Mouse (Mus musculus): ENCODE measurements at regions not wholly inside any gene's neighbourhood (a gene's known extent, or its start where the extent isn't known, plus 50 kb on each side); places are given as distances from the start of the nearest gene placed in this dataset.

GRCm38 (mm10) chr10:125773541-125773940, 192.4 kb upstream of the Lrig3 start:
- H3K27ac ChIP-seq (ENCODE audit: insufficient read depth, low read depth, low read length), result no peak overlapping the region
- 86% methylated on average over 7 of the region's 7 CpGs for whole genome bisulfite sequencing
- H3K27me3 ChIP-seq (ENCODE audit: control insufficient read depth, insufficient read depth, low read length), result no peaks in the 10 kb centered on the region
- TF ChIP-seq CTCF (IDR thresholded peaks at IDR 0.05; ENCODE audit: extremely low read depth, insufficient read length, insufficient replicate concordance, low read depth, low read length) (no peak), POLR2A (IDR thresholded peaks at IDR 0.05; ENCODE audit: low read depth, low read length) (no peak)
- H3K4me1 ChIP-seq (ENCODE audit: control insufficient read depth, insufficient read depth, insufficient read length, low read length), result no peaks in the 10 kb centered on the region
- H3K36me3 ChIP-seq (ENCODE audit: control insufficient read depth, insufficient read depth, low read length), result no peaks in the 10 kb centered on the region
- no peak overlapping the region for H3K4me3 ChIP-seq (ENCODE audit: low read depth, low read length)

GRCm38 (mm10) chr10:125782486-125782885, 183.5 kb upstream of the Lrig3 start:
- WGBS, result 15% methylated on average over 6 of the region's 6 CpGs
- no peaks in the 10 kb centered on the region for H3K27me3 ChIP-seq (ENCODE audit: control insufficient read depth, insufficient read depth, low read length)
- no peaks in the 10 kb centered on the region for H3K36me3 ChIP-seq (ENCODE audit: control insufficient read depth, insufficient read depth, low read length)
- peaks cover 15% of the 10 kb centered on the region; the same call in 1 of the 2 replicates for H3K4me1 ChIP-seq (ENCODE audit: control insufficient read depth, insufficient read depth, insufficient read length, low read length)
- no peak overlapping the region for H3K4me3 ChIP-seq (ENCODE audit: low read depth, low read length)
- H3K27ac ChIP-seq (ENCODE audit: insufficient read depth, low read depth, low read length), result no peak overlapping the region
- no peak for TF ChIP-seq CTCF (IDR thresholded peaks at IDR 0.05; ENCODE audit: extremely low read depth, insufficient read length, insufficient replicate concordance, low read depth, low read length)
- TF ChIP-seq POLR2A (IDR thresholded peaks at IDR 0.05; ENCODE audit: low read depth, low read length), result no peak

- TF ChIP-seq POLR2A (IDR thresholded peaks at IDR 0.05; ENCODE audit: low read depth, low read length) (no peak), CTCF (IDR thresholded peaks at IDR 0.05; ENCODE audit: extremely low read depth, insufficient read length, insufficient replicate concordance, low read depth, low read length) (no peak)
- H3K36me3 ChIP-seq (ENCODE audit: control insufficient read depth, insufficient read depth, low read length), result no peaks in the 10 kb centered on the region
- 41% methylated on average over 2 of the region's 2 CpGs for WGBS
- H3K27me3 ChIP-seq (ENCODE audit: control insufficient read depth, insufficient read depth, low read length), result no peaks in the 10 kb centered on the region
- no peak overlapping the region for H3K27ac ChIP-seq (ENCODE audit: insufficient read depth, low read depth, low read length)
- peaks cover 15% of the 10 kb centered on the region; the same call in 1 of the 2 replicates for H3K4me1 ChIP-seq (ENCODE audit: control insufficient read depth, insufficient read depth, insufficient read length, low read length)
- H3K4me3 ChIP-seq (ENCODE audit: low read depth, low read length), result no peak overlapping the region
Observed at GRCm38 (mm10) chr10:125784896-125785295, 181.1 kb upstream of the Lrig3 start.

- 25% methylated on average over 16 of the region's 16 CpGs for WGBS
- Histone ChIP-seq H3K36me3 (ENCODE audit: control insufficient read depth, insufficient read depth, low read length) (no peaks in the 10 kb centered on the region), H3K4me1 (ENCODE audit: control insufficient read depth, insufficient read depth, insufficient read length, low read length) (peaks cover 15% of the 10 kb centered on the region; the same call in 1 of the 2 replicates), H3K4me3 (ENCODE audit: low read depth, low read length) (no peak overlapping the region), H3K27ac (ENCODE audit: insufficient read depth, low read depth, low read length) (no peak overlapping the region), H3K27me3 (ENCODE audit: control insufficient read depth, insufficient read depth, low read length) (no peaks in the 10 kb centered on the region)
- no peak for TF ChIP-seq POLR2A (IDR thresholded peaks at IDR 0.05; ENCODE audit: low read depth, low read length)
- no peak for TF ChIP-seq CTCF (IDR thresholded peaks at IDR 0.05; ENCODE audit: extremely low read depth, insufficient read length, insufficient replicate concordance, low read depth, low read length)
Observed at GRCm38 (mm10) chr10:125785448-125786196, 180.3 kb upstream of the Lrig3 start.

- Histone ChIP-seq H3K27me3 (ENCODE audit: control insufficient read depth, insufficient read depth, low read length) (no peaks in the 10 kb centered on the region), H3K27ac (ENCODE audit: insufficient read depth, low read depth, low read length) (no peak overlapping the region), H3K4me1 (ENCODE audit: control insufficient read depth, insufficient read depth, insufficient read length, low read length) (peaks cover 15% of the 10 kb centered on the region; the same call in 1 of the 2 replicates), H3K4me3 (ENCODE audit: low read depth, low read length) (no peak overlapping the region), H3K36me3 (ENCODE audit: control insufficient read depth, insufficient read depth, low read length) (no peaks in the 10 kb centered on the region)
- 35% methylated on average over 10 of the region's 10 CpGs for WGBS
- no peak for TF ChIP-seq CTCF (IDR thresholded peaks at IDR 0.05; ENCODE audit: extremely low read depth, insufficient read length, insufficient replicate concordance, low read depth, low read length)
- TF ChIP-seq POLR2A (IDR thresholded peaks at IDR 0.05; ENCODE audit: low read depth, low read length), result no peak
Observed at GRCm38 (mm10) chr10:125786197-125786879, 179.6 kb upstream of the Lrig3 start.

- Histone ChIP-seq H3K4me1 (ENCODE audit: control insufficient read depth, insufficient read depth, insufficient read length, low read length) (peaks cover 15% of the 10 kb centered on the region; the same call in 1 of the 2 replicates), H3K4me3 (ENCODE audit: low read depth, low read length) (no peak overlapping the region), H3K27ac (ENCODE audit: insufficient read depth, low read depth, low read length) (no peak overlapping the region), H3K36me3 (ENCODE audit: control insufficient read depth, insufficient read depth, low read length) (no peaks in the 10 kb centered on the region), H3K27me3 (ENCODE audit: control insufficient read depth, insufficient read depth, low read length) (no peaks in the 10 kb centered on the region)
- TF ChIP-seq POLR2A (IDR thresholded peaks at IDR 0.05; ENCODE audit: low read depth, low read length), result no peak
- no peak for TF ChIP-seq CTCF (IDR thresholded peaks at IDR 0.05; ENCODE audit: extremely low read depth, insufficient read length, insufficient replicate concordance, low read depth, low read length)
- WGBS, result 66% methylated on average over 17 of the region's 17 CpGs
Observed at GRCm38 (mm10) chr10:125786880-125787337, 179.1 kb upstream of the Lrig3 start.

GRCm38 (mm10) chr10:125787441-125788060, 178.4 kb upstream of the Lrig3 start:
- Histone ChIP-seq H3K36me3 (ENCODE audit: control insufficient read depth, insufficient read depth, low read length) (no peaks in the 10 kb centered on the region), H3K27me3 (ENCODE audit: control insufficient read depth, insufficient read depth, low read length) (no peaks in the 10 kb centered on the region), H3K4me1 (ENCODE audit: control insufficient read depth, insufficient read depth, insufficient read length, low read length) (peaks cover 10% of the 10 kb centered on the region; the same call in 1 of the 2 replicates), H3K27ac (ENCODE audit: insufficient read depth, low read depth, low read length) (no peak overlapping the region), H3K4me3 (ENCODE audit: low read depth, low read length) (no peak overlapping the region)
- TF ChIP-seq POLR2A (IDR thresholded peaks at IDR 0.05; ENCODE audit: low read depth, low read length) (no peak), CTCF (IDR thresholded peaks at IDR 0.05; ENCODE audit: extremely low read depth, insufficient read length, insufficient replicate concordance, low read depth, low read length) (no peak)
- 84% methylated on average over 19 of the region's 19 CpGs for WGBS
